Mouse (Mus musculus) lung, postnatal 0 days (tissue): ENCODE results near the gene Crybb1.

Source experiments
- CTCF ChIP-seq: IDR thresholded peaks from 2 replicates; pipeline ENCODE4 v1.5.1; 2016; ENCODE audit warnings: antibody characterized with exemption, mild to moderate bottlenecking
- EP300 ChIP-seq: IDR thresholded peaks from 2 replicates; pipeline ENCODE4 v1.6.1; 2016; ENCODE audit warnings: antibody characterized with exemption, mild to moderate bottlenecking, control low read depth

- TF ChIP-seq CTCF (no peak), EP300 (no peak)
Observed at GRCm38 (mm10) chr5:112227898-112228239, 27.7 kb upstream of the Crybb1 start.
